Mouse (Mus musculus) Patski (cell line): ENCODE measurements at regions not wholly inside any gene's neighbourhood (a gene's known extent, or its start where the extent isn't known, plus 50 kb on each side); places are given as distances from the start of the nearest gene placed in this dataset.

Experiments used
- ATAC-seq: fragments of 100-300 bp; one replicate; pipeline ENCODE4 v1.8.0; 2021
- CTCF ChIA-PET: fragments of 350-600 bp; sonication (Branson Sonifier 250); formaldehyde crosslinking; loops from one replicate; lab custom pipeline; 2022; ENCODE audit warnings: inconsistent platforms; lab: Charles Lee
- POLR2A ChIA-PET: fragments of 350-600 bp; sonication (Branson Sonifier 250); formaldehyde crosslinking; loops from one replicate; lab custom pipeline; 2022; ENCODE audit warnings: antibody characterized with exemption, inconsistent platforms; lab: Charles Lee
- DNase-seq: peaks from one replicate; pipeline ENCODE4 v3.0.0-alpha.2; 2011; ENCODE audit warnings: low read depth, low spot score
- H3K27me3 ChIP-seq: fragments of 371-371 bp; one replicate; pipeline ENCODE4 v1.5.1; 2021
- CTCF ChIP-seq: fragments of 100-300 bp; IDR thresholded peaks from one replicate; pipeline ENCODE4 v1.5.1; 2021
- in situ Hi-C: fragments of 300-500 bp; cut with MboI; formaldehyde crosslinking; loops from 3 replicates; pipeline ENCODE4 v1.11.1; 2018; ENCODE audit warnings: low pct_unique_long_range_greater_than_20kb, mixed read lengths

GRCm38 (mm10) chr7:83204013-83204365, 336.9 kb downstream of the Mex3b start:
- POLR2A ChIA-PET = no interaction called here
- CTCF ChIA-PET = interaction anchor here (0.5 kb wide), 1 partner anchor 1308 kb away, joined by 4 read pairs; no protein-coding TSS in a partner anchor
- ATAC-seq = no peak
- in situ Hi-C loops = loop anchor here (25.0 kb wide), 1 partner anchor 492 kb away; no protein-coding TSS in a partner anchor
- no peaks in the 10 kb centered on the region for H3K27me3 ChIP-seq
- no peak for TF ChIP-seq CTCF
- DNase-seq = no peak

- ATAC-seq (no peak), DNase-seq (no peak)
- ChIA-PET CTCF (interaction anchor here (0.5 kb wide), 1 partner anchor 1309 kb away, joined by 4 read pairs; no protein-coding TSS in a partner anchor), POLR2A (no interaction called here)
- H3K27me3 ChIP-seq = no peaks in the 10 kb centered on the region
- in situ Hi-C loops = loop anchor here (25.0 kb wide), 1 partner anchor 492 kb away; no protein-coding TSS in a partner anchor
- no peak for TF ChIP-seq CTCF
Observed at GRCm38 (mm10) chr7:83204701-83205100, 337.6 kb downstream of the Mex3b start.

GRCm38 (mm10) chr7:83206999-83207398, 339.9 kb downstream of the Mex3b start:
- ATAC-seq = no peak
- no peak for DNase-seq
- in situ Hi-C loops = loop anchor here (25.0 kb wide), 1 partner anchor 495 kb away; no protein-coding TSS in a partner anchor
- no peaks in the 10 kb centered on the region for H3K27me3 ChIP-seq
- TF ChIP-seq CTCF = no peak
- ChIA-PET CTCF (no interaction called here), POLR2A (no interaction called here)

- ChIA-PET POLR2A (no interaction called here), CTCF (interaction anchor here (1.3 kb wide), 1 partner anchor 10 kb away, joined by 6 read pairs; no protein-coding TSS in a partner anchor)
- H3K27me3 ChIP-seq = no peaks in the 10 kb centered on the region
- no peak for TF ChIP-seq CTCF
- no peak for DNase-seq
- no peak for ATAC-seq
- in situ Hi-C loops = loop anchor here (25.0 kb wide), 1 partner anchor 499 kb away; no protein-coding TSS in a partner anchor
Observed at GRCm38 (mm10) chr7:83211611-83212010, 344.5 kb downstream of the Mex3b start.

DNA sequence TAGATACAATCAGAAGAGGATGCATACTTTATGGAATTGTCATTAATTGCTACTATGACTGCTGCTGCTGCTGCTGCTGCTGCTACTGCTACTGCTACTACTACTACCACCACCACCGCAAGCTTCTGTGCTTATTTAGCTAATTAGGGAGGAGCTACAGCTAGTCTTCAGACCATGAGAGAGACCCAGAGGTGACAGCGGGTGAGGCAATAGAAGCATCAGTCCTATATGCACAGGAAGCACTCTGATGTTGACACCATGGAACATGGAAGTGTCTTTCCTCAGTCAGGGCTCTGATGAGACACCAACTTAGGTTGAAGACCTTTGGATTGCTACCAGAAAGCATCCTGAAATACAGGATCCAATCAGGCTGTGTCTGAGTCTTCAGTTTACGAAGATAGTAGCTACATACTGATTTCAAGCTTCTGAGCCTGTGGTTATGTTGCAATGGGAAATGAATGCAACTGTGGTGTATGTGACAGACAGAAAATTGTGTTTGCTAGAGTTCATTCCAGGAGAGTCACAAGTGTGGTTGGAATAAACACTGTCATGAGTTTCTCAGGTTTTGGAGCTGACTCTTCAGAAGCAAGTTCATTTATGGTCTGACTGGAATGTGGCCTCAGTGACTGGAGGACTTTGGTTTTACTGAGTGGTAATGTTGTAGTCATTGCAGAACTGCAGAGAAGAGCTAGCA, 355.0 kb downstream of the Mex3b start:
- in situ Hi-C loops = loop anchor here (10.0 to 25.0 kb wide), 2 partner anchors 357 to 510 kb away; partner anchors contain the start of gene Mex3b
- H3K27me3 ChIP-seq = no peaks in the 10 kb centered on the region
- no peak for TF ChIP-seq CTCF
- peak; percentile 24 for DNase-seq
- ChIA-PET CTCF (interaction anchor here (1.3 kb wide), 1 partner anchor 14 kb away, joined by 4 read pairs; no protein-coding TSS in a partner anchor), POLR2A (no interaction called here)
- peak; percentile 67 for ATAC-seq

DNA sequence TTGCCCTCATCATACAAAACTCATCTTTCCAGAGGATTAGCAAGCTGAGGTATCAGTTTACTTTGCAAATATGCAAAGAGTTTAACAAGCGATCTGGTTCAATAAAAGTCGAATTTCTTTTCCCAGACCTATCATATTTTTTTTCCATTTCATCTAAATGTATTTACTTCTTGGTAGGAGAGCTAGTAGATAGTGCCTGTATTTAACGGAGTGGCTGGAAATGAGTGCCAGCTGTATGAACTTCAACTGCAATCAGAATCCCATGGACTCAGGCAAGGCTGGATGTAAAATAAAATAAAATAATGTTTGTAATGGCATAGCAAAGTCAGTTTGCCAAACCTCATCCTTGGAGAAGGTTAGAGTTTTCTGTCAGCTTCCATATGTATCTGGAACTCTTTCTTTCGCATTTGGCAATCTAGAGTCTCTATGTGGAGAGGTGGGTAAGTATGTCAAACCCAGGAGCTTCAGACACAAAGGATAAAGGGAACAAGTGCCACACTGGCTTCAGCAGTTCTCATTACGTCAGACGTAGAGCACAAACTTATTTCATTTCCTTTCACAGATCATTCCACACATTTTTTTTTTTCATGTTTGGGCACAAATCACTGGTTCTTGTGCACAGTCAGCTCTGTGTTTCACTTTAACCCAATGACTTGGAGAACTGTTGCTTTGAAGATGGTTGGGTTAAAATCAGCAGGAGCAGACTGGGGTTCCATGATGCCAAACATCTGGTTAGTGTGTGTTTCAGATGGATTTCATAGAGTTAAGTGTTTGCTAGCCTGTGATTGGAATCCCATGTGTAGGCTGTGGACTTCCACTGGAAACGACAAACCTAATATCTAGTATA, 357.2 kb upstream of the Tmc3 start:
- ATAC-seq (no peak), DNase-seq (no peak)
- in situ Hi-C loops = loop anchor here (10.0 kb wide), 1 partner anchor 363 kb away; the partner anchor contains the start of gene Mex3b
- CTCF ChIA-PET = interaction anchor here (0.9 to 1.0 kb wide), 2 partner anchors 26 to 358 kb away, joined by 3 read pairs; no protein-coding TSS in a partner anchor
- POLR2A ChIA-PET = no interaction called here
- TF ChIP-seq CTCF = no peak
- H3K27me3 ChIP-seq = no peaks in the 10 kb centered on the region

DNA sequence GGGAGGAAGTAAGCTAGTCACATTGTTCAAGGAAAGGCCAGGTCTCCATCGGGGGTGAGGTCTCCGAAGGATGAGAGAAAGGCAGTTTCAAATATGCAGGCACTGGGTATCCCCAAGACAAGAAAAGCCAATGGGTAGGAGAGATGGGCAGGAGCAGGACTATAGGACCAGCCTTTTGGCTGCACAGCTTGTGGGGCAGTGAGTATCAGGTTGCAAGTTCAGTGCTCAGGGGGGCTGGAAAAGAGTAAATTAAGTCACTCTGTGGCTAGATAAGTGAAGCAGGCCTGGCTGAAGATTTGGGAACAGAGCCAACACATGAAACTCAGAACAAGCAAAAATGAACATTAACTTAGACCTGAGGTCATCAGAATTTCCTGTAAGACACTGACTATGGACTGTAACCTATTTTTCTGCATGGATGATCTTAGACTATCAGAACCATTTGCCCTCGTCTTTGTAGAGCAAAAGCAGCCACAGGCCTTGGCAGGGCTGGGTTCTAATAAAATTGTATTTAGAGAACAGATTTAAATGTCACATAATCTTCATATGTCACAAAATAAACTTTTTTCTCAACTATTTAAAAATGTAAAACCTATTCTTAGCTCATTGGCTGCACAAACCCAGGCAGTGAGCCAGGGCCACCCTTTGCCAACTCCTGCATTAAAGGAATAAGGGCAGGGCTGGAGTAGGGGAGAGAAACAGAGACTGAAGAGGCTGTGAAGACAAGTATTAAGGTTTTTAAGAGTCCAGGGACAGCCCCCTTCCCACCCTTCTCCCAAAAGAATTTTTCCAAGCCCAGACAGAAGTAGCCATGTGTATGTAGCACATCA, 354.0 kb upstream of the Tmc3 start:
- ATAC-seq (peak; percentile 75), DNase-seq (peak; percentile 73)
- in situ Hi-C loops = no loop called here
- CTCF ChIA-PET = interaction anchor here (0.6 to 1.0 kb wide), 2 partner anchors 10 to 465 kb away, joined by 3 to 4 read pairs; no protein-coding TSS in a partner anchor
- POLR2A ChIA-PET = interaction anchor here (0.5 kb wide), 1 partner anchor 16 kb away, joined by 3 read pairs; no protein-coding TSS in a partner anchor
- H3K27me3 ChIP-seq = no peaks in the 10 kb centered on the region
- TF ChIP-seq CTCF = no peak

- TF ChIP-seq CTCF = no peak
- ATAC-seq = peak; percentile 88
- POLR2A ChIA-PET = no interaction called here
- peak; percentile 84 for DNase-seq
- in situ Hi-C loops = no loop called here
- no peaks in the 10 kb centered on the region for H3K27me3 ChIP-seq
- CTCF ChIA-PET = interaction anchor here (0.8 to 1.5 kb wide), 2 partner anchors 21 to 34 kb away, joined by 3 to 6 read pairs; no protein-coding TSS in a partner anchor
Observed at GRCm38 (mm10) chr7:83235659-83236058, 349.1 kb upstream of the Tmc3 start.

DNA sequence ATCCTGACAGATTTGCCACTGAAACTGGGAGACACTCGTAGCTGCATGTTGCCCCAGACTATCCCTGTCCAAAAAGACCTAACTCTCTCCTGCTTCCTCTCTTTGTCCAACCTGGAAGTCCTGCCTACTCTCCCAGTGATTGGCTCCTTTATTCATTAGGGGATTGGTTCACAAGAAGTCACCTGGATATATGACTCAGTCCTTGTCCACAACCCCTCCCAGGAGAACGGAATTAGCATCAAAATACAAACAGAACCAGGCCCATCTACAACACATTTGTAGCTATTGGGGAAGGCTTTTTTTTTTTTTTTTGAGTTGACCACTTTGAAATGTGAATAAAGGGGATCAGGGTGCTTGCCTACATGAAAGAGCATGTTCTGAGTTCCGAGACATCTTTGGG, 347.4 kb upstream of the Tmc3 start:
- POLR2A ChIA-PET = no interaction called here
- no peak for ATAC-seq

More for the DNA sequence above, 347.4 kb upstream of the Tmc3 start:
- no peaks in the 10 kb centered on the region for H3K27me3 ChIP-seq
- CTCF ChIA-PET = interaction anchor here (1.2 to 1.5 kb wide), 2 partner anchors 9 to 10 kb away, joined by 3 read pairs; no protein-coding TSS in a partner anchor
- in situ Hi-C loops = no loop called here
- DNase-seq = no peak
- no peak for TF ChIP-seq CTCF
